Mouse (Mus musculus) midbrain, embryonic 11.5 days (tissue): ENCODE measurements around the gene Myo18b. TPM values are rescaled to one million over a fixed set of nuclear protein-coding genes. Genes with fewer than 3 reads are reported as not detected.

Experiments used
- ATAC-seq: fragments of 200-750 bp; cut with Nextera tagmentation; 2 replicates; pipeline ENCODE4 v1.8.0; 2017; ENCODE audit warnings: moderate TSS enrichment, moderate library complexity; ENCODE audit not compliant: low FRiP score
- DNase-seq: peaks from one replicate; pipeline ENCODE4 v3.0.0; 2015; ENCODE audit warnings: low spot score; ENCODE audit errors: missing footprints
- H3K27ac ChIP-seq: fragments of 300-500 bp; sonication (generic); 2 replicates; pipeline ENCODE4 v1.5.1; 2014; ENCODE audit warnings: low read depth, low read length
- H3K27me3 ChIP-seq: fragments of 300-500 bp; sonication (generic); 2 replicates; pipeline ENCODE4 v1.6.1; 2014; ENCODE audit warnings: mild to moderate bottlenecking, low read length, moderate library complexity, mixed read lengths; ENCODE audit not compliant: control insufficient read depth, insufficient read depth
- H3K36me3 ChIP-seq: fragments of 300-500 bp; sonication (generic); 2 replicates; pipeline ENCODE4 v1.6.1; 2014; ENCODE audit warnings: mild to moderate bottlenecking, low read length, moderate library complexity, mixed read lengths; ENCODE audit not compliant: control insufficient read depth, insufficient read depth
- H3K4me1 ChIP-seq: fragments of 300-500 bp; sonication (generic); 2 replicates; pipeline ENCODE4 v1.6.1; 2014; ENCODE audit warnings: low read length; ENCODE audit not compliant: control insufficient read depth, insufficient read depth
- H3K4me2 ChIP-seq: fragments of 300-500 bp; sonication (generic); 2 replicates; pipeline ENCODE4 v1.6.1; 2014; ENCODE audit warnings: mild to moderate bottlenecking, moderate library complexity
- H3K4me3 ChIP-seq: fragments of 300-500 bp; sonication (generic); 2 replicates; pipeline ENCODE4 v1.5.1; 2014; ENCODE audit warnings: low read depth, low read length
- H3K9ac ChIP-seq: fragments of 300-500 bp; sonication (generic); 2 replicates; pipeline ENCODE4 v1.6.1; 2014; ENCODE audit warnings: low read length
- H3K9me3 ChIP-seq: fragments of 300-500 bp; sonication (generic); 2 replicates; pipeline ENCODE4 v1.6.1; 2016; ENCODE audit warnings: low read length; ENCODE audit not compliant: control insufficient read depth
- WGBS: fragments of 180-500 bp; shearing (Covaris S2); extraction: QIAGEN DNeasy Blood & Tissue Kit; methylation state at CpG from one replicate; pipeline ENCODE4 v1.1.7; 2014; 5-methylcytosine and 5-hydroxymethylcytosine counted together
- polyA plus RNA-seq: library from polyadenylated mRNA; unstranded; fragments of >200 nt; fragmentation: Nextera tagmentation; extraction: Ambion mirVana; gene quantifications from 2 replicates; pipeline ENCODE4 v1.2.1, GENCODE M21; 2014

Myo18b gene
- polyA plus RNA-seq, 1 experiment from 2014 or later: 0.48 TPM

DNA sequence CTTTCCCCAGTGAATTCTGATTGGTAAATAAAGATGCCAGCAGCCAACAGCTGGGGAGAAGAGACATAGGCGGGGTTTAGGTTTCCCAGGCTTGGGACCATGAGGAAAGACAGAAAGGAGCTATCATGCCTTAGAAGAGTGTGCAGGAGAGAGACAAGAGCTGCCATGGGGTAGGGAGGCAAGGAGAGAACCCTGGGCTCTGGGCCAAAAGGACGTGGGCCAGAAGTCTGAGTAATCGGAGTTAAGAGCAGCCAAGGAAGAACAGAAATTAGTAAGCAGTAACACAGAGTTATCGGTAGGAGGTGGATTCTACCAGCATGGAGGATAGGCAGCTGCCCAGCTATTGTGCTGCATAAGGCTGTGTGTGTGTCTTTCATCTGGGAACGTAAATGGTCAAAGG, 115.8 kb downstream of the Myo18b start:
- H3K4me2 ChIP-seq: no peak overlapping the region
- H3K9me3 ChIP-seq: no peaks in the 10 kb centered on the region
- H3K4me1 ChIP-seq: no peaks in the 10 kb centered on the region
- no peak overlapping the region for H3K27ac ChIP-seq
- ATAC-seq (no peak), DNase-seq (peak; percentile 70)
- H3K36me3 ChIP-seq: no peaks in the 10 kb centered on the region
- WGBS: 89% methylated on average over 5 of the region's 5 CpGs
- no peak overlapping the region for H3K9ac ChIP-seq
- no peak overlapping the region for H3K4me3 ChIP-seq
- no peaks in the 10 kb centered on the region for H3K27me3 ChIP-seq

- Histone ChIP-seq H3K9me3 (no peaks in the 10 kb centered on the region), H3K4me3 (no peak overlapping the region), H3K36me3 (no peaks in the 10 kb centered on the region), H3K4me2 (no peak overlapping the region), H3K9ac (no peak overlapping the region), H3K27me3 (no peaks in the 10 kb centered on the region), H3K27ac (no peak overlapping the region), H3K4me1 (peaks cover 5% of the 10 kb centered on the region; the same call in 1 of the 2 replicates)
- 51% methylated on average over 15 of the region's 15 CpGs for WGBS
- peak; percentile 83 for DNase-seq
- no peak for ATAC-seq
Observed at GRCm38 (mm10) chr5:112776781-112777405, 119.3 kb downstream of the Myo18b start.

GRCm38 (mm10) chr5:112773429-112773828, 122.7 kb downstream of the Myo18b start:
- H3K4me2 ChIP-seq: no peak overlapping the region
- no peaks in the 10 kb centered on the region for H3K9me3 ChIP-seq
- H3K4me1 ChIP-seq: peaks cover 5% of the 10 kb centered on the region; the same call in 1 of the 2 replicates
- ATAC-seq (no peak), DNase-seq (peak; percentile 83)
- no peaks in the 10 kb centered on the region for H3K27me3 ChIP-seq
- H3K9ac ChIP-seq: no peak overlapping the region
- H3K36me3 ChIP-seq: no peaks in the 10 kb centered on the region
- no peak overlapping the region for H3K4me3 ChIP-seq
- WGBS: 16% methylated on average over 4 of the region's 4 CpGs
- no peak overlapping the region for H3K27ac ChIP-seq

DNA sequence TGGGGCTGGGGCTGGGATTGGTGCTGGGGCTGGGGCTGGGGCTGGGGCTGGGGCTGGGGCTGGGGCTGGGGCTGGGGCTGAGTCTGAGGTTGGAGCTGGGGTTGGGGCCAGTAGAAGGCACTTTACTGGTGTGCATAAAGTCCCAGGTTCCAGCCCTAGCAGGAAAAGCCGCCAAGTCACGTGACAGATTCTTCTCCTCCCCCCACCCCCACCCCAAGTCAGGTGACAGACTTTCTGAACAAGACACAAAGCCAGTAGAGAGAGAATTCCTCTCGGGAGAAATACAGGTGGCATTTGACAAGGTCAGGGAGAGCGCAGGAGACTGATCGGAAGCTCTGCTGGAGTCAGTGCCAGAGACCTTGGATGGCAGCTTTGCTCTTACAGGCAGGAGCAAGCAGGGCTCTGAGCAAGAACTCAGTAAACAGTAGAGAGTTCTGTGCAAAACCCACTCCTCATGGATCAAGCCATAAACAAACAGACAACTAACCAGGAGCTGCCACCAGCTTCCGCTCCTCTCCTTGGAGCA, 124.7 kb downstream of the Myo18b start:
- Histone ChIP-seq H3K9ac (no peak overlapping the region), H3K4me2 (no peak overlapping the region), H3K27me3 (no peaks in the 10 kb centered on the region), H3K27ac (no peak overlapping the region), H3K9me3 (no peaks in the 10 kb centered on the region), H3K4me3 (no peak overlapping the region), H3K36me3 (no peaks in the 10 kb centered on the region), H3K4me1 (peaks cover 5% of the 10 kb centered on the region; the same call in 1 of the 2 replicates)
- DNase-seq: peak; percentile 76
- WGBS: 67% methylated on average over 6 of the region's 6 CpGs
- ATAC-seq: no peak

DNA sequence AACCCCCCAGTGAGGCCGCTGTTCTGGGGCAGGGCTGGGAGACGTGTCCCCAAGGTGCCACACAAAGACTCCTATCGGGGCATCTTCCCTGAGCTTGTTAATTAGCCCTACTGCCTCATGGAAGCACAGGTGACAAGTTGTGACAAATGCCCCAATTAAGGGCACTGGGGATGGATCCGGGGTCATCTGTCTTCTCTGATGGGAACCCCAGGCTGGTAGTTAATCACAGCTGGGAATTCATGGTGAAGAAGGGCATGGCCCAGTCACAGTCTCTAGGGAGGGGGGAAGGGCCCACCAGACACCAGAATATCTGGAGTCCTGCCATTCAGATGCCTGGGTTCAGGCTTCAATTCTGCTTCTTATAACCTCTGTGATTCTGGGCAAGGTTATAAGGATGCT, 126.4 kb downstream of the Myo18b start:
- no peak overlapping the region for H3K4me3 ChIP-seq
- H3K27me3 ChIP-seq: no peaks in the 10 kb centered on the region
- peak; percentile 44; the same call in 1 of the 2 replicates for ATAC-seq
- H3K4me1 ChIP-seq: peaks cover 5% of the 10 kb centered on the region; the same call in 1 of the 2 replicates
- DNase-seq: peak; percentile 72
- H3K9me3 ChIP-seq: no peaks in the 10 kb centered on the region
- WGBS: 44% methylated on average over 4 of the region's 4 CpGs
- H3K36me3 ChIP-seq: no peaks in the 10 kb centered on the region
- no peak overlapping the region for H3K27ac ChIP-seq
- no peak overlapping the region for H3K9ac ChIP-seq
- no peak overlapping the region for H3K4me2 ChIP-seq

DNA sequence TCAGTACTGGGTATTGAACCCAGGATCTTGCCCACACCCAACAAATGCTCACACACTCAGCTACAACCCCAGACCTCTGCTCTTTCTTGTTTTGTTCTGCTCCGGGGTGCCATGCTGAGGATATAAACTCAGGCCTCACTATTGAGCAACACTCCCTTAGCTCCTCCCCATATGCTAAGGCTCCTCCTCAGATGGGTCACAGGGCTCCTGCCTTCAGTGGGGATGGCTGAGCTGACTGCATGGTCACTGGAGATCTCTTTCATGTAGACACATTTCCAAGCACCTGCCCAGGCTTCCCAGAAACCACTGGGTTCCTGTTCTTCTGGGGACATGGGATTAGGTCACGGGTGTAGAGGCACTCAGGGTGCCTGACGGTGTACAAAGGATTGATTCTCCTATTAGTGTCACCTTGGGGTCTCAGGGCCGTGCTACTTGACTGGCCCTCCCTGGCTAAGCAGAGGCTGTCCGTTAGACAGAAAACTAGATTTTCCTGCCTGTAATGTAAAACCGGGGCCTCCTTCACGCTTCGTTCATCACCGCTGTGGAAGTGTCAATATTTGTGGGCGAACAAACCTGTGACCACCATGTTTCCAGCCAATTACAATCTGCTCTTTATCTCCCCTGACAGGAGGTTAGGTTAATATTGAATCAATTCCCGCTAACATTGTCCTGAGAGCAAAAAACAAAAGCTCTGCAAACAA, 127.0 kb downstream of the Myo18b start:
- peaks cover 5% of the 10 kb centered on the region; the same call in 1 of the 2 replicates for H3K4me1 ChIP-seq
- DNase-seq: peak; percentile 79

DNA sequence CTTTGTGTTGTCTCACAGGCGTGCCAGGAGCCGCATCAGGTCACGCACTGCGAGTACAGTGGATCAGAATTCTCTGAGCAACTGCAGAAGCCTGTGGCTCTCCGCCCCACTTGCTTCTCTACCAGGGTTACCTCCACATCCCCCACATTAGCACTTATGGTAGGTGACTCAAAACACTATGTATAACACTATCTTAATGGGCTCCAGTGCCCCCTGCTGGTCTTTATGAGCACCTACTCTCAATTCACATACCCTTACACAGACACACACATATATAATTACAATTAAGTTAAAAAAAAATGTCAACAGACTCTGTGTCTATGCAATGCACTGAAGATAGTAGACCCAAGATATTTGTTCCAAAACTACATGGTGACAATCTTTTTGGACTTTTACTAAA, 127.6 kb downstream of the Myo18b start:
- no peak overlapping the region for H3K4me2 ChIP-seq
- no peaks in the 10 kb centered on the region for H3K9me3 ChIP-seq
- 99% methylated on average over 5 of the region's 5 CpGs for WGBS
- no peak overlapping the region for H3K9ac ChIP-seq
- no peaks in the 10 kb centered on the region for H3K27me3 ChIP-seq
- H3K4me1 ChIP-seq: peaks cover 3% of the 10 kb centered on the region; the same call in 1 of the 2 replicates
- peak; percentile 39 for DNase-seq
- H3K4me3 ChIP-seq: no peak overlapping the region
- no peaks in the 10 kb centered on the region for H3K36me3 ChIP-seq
- ATAC-seq: no peak
- no peak overlapping the region for H3K27ac ChIP-seq

More for the DNA sequence above, 127.0 kb downstream of the Myo18b start:
- peak overlapping the region; percentile 9; the same call in 1 of the 2 replicates for H3K27ac ChIP-seq
- H3K9ac ChIP-seq: no peak overlapping the region
- ATAC-seq: peak; percentile 27; the same call in 1 of the 2 replicates
- 64% methylated on average over 11 of the region's 11 CpGs for WGBS
- no peaks in the 10 kb centered on the region for H3K27me3 ChIP-seq
- H3K4me2 ChIP-seq: no peak overlapping the region
- no peak overlapping the region for H3K4me3 ChIP-seq
- no peaks in the 10 kb centered on the region for H3K9me3 ChIP-seq
- H3K36me3 ChIP-seq: no peaks in the 10 kb centered on the region

DNA sequence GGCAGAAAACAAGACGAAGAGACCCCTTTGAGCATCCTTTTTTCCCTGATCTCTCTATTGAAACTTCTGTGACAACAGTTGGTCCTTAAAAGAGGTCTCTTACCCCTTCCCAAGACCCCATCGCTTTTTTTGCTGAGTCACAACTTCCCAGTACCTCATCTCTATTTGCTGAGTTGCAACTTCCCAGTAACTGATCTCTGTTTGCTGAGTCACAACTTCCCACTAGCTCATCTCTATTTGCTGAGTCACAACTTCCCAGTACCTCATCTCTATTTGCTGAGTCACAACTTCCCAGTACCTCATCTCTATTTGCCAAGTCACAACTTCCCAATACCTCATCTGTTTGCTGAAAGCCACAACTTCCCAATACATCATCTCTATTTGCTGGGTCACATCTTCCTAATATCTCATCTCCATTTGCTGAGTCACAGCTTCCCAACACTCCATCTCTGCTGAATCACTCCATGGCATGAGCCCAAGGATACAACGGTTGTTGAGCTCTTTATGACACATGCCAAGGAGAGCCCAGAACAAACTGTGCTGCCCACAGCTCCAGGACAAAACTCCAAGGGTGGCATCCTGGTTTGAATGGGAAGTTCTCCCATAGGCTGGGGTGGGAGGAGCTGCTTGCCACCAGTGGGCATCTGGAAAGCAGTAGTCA, 134.6 kb downstream of the Myo18b start:
- no peak overlapping the region for H3K9ac ChIP-seq
- no peaks in the 10 kb centered on the region for H3K36me3 ChIP-seq
- DNase-seq: peak; percentile 57
- H3K9me3 ChIP-seq: no peaks in the 10 kb centered on the region
- no peak overlapping the region for H3K4me3 ChIP-seq
- H3K27me3 ChIP-seq: no peaks in the 10 kb centered on the region; the same call in 1 of the 2 replicates
- no peak for ATAC-seq
- no peak overlapping the region for H3K27ac ChIP-seq
- no peak overlapping the region for H3K4me2 ChIP-seq
- H3K4me1 ChIP-seq: no peaks in the 10 kb centered on the region
- 81% methylated on average over 3 of the region's 3 CpGs for WGBS
